Mouse (Mus musculus) midbrain, embryonic 14.5 days (tissue): Measurements from ENCODE around the gene Brsk1. TPM values are rescaled to one million over a fixed set of nuclear protein-coding genes. Genes with fewer than 3 reads are reported as not detected.
A peak's percentile ranks its signal among the peaks of the same experiment; 100 is the strongest.

Source experiments
- ATAC-seq: fragments of 200-750 bp; cut with Nextera tagmentation; 2 replicates; pipeline ENCODE4 v1.8.0; 2017; ENCODE audit warnings: moderate number of reproducible peaks, moderate library complexity; ENCODE audit not compliant: low FRiP score, low TSS enrichment
- DNase-seq: peaks from one replicate; pipeline ENCODE4 v3.0.0-alpha.2; 2015
- H3K27ac ChIP-seq: fragments of 300-500 bp; sonication (generic); replicated peaks from 2 replicates; pipeline ENCODE4 v1.5.1; 2014; ENCODE audit warnings: mild to moderate bottlenecking, low read depth, low read length, moderate library complexity
- H3K27me3 ChIP-seq: fragments of 300-500 bp; sonication (generic); 2 replicates; pipeline ENCODE4 v1.6.1; 2014; ENCODE audit warnings: low read length, control low read depth, mixed read lengths; ENCODE audit not compliant: control insufficient read depth, insufficient read depth
- H3K36me3 ChIP-seq: fragments of 300-500 bp; sonication (generic); 2 replicates; pipeline ENCODE4 v1.6.1; 2014; ENCODE audit warnings: low read length, control low read depth; ENCODE audit not compliant: control insufficient read depth, insufficient read depth
- H3K4me1 ChIP-seq: fragments of 300-500 bp; sonication (generic); 2 replicates; pipeline ENCODE4 v1.6.1; 2014; ENCODE audit warnings: mild to moderate bottlenecking, antibody characterized with exemption, low read length, control low read depth; ENCODE audit not compliant: control insufficient read depth, insufficient read depth
- H3K4me2 ChIP-seq: fragments of 300-500 bp; sonication (generic); 2 replicates; pipeline ENCODE4 v1.6.1; 2014; ENCODE audit warnings: mild to moderate bottlenecking, low read length, moderate library complexity
- H3K4me3 ChIP-seq: fragments of 300-500 bp; sonication (generic); replicated peaks from 2 replicates; pipeline ENCODE4 v1.5.1; 2014; ENCODE audit warnings: low read depth, low read length
- H3K9ac ChIP-seq: fragments of 300-500 bp; sonication (generic); replicated peaks from 2 replicates; pipeline ENCODE4 v1.6.1; 2014; ENCODE audit warnings: mild to moderate bottlenecking, low read length, moderate library complexity
- H3K9me3 ChIP-seq: fragments of 300-500 bp; sonication (generic); 2 replicates; pipeline ENCODE4 v1.6.1; 2016; ENCODE audit warnings: low read length, control low read depth, mixed read lengths; ENCODE audit not compliant: control insufficient read depth
- WGBS: fragments of 180-500 bp; shearing (Covaris S2); extraction: QIAGEN DNeasy Blood & Tissue Kit; methylation state at CpG from one replicate; pipeline ENCODE4 v1.1.7; 2014; 5-methylcytosine and 5-hydroxymethylcytosine counted together
- polyA plus RNA-seq: library from polyadenylated mRNA; unstranded; fragments of >200 nt; fragmentation: Nextera tagmentation; extraction: Ambion mirVana; gene quantifications from 2 replicates; pipeline ENCODE4 v1.2.1, GENCODE M21; 2014

Brsk1 gene
- polyA plus RNA-seq, 1 experiment from 2014 or later: 10.0 TPM

GRCm38 (mm10) chr7:4653351-4653750 lies 37.1 kb upstream of the Brsk1 start:
- WGBS: 88% methylated on average over 5 of the region's 5 CpGs
- Histone ChIP-seq H3K4me1 (peaks cover 20% of the 10 kb centered on the region), H3K9me3 (no peaks in the 10 kb centered on the region), H3K36me3 (peaks cover 8% of the 10 kb centered on the region), H3K27me3 (no peaks in the 10 kb centered on the region), H3K27ac (no peak overlapping the region), H3K4me3 (no peak overlapping the region), H3K9ac (no peak overlapping the region), H3K4me2 (no peak overlapping the region)
- no peak for ATAC-seq
- no peak for DNase-seq

GRCm38 (mm10) chr7:4653780-4654179 lies 36.6 kb upstream of the Brsk1 start:
- no peak overlapping the region for H3K9ac ChIP-seq
- 89% methylated on average over 7 of the region's 7 CpGs for WGBS
- peaks cover 8% of the 10 kb centered on the region for H3K36me3 ChIP-seq
- no peak for ATAC-seq
- H3K4me3 ChIP-seq: no peak overlapping the region
- H3K27me3 ChIP-seq: no peaks in the 10 kb centered on the region
- H3K27ac ChIP-seq: no peak overlapping the region
- H3K4me2 ChIP-seq: no peak overlapping the region
- H3K9me3 ChIP-seq: no peaks in the 10 kb centered on the region
- DNase-seq: no peak
- H3K4me1 ChIP-seq: peaks cover 20% of the 10 kb centered on the region

GRCm38 (mm10) chr7:4654221-4654620 lies 36.2 kb upstream of the Brsk1 start:
- no peak for DNase-seq
- H3K4me2 ChIP-seq: no peak overlapping the region
- WGBS: 94% methylated on average over 2 of the region's 2 CpGs
- no peak overlapping the region; the same call in 1 of the 2 replicates for H3K9ac ChIP-seq
- no peaks in the 10 kb centered on the region for H3K27me3 ChIP-seq
- no peak overlapping the region for H3K27ac ChIP-seq
- H3K4me1 ChIP-seq: peaks cover 20% of the 10 kb centered on the region
- H3K36me3 ChIP-seq: peaks cover 8% of the 10 kb centered on the region
- ATAC-seq: no peak
- no peak overlapping the region for H3K4me3 ChIP-seq
- H3K9me3 ChIP-seq: no peaks in the 10 kb centered on the region

GRCm38 (mm10) chr7:4655393-4655792 lies 35.0 kb upstream of the Brsk1 start:
- H3K4me2 ChIP-seq: no peak overlapping the region
- H3K9ac ChIP-seq: no peak overlapping the region
- H3K27me3 ChIP-seq: no peaks in the 10 kb centered on the region
- H3K4me1 ChIP-seq: peaks cover 28% of the 10 kb centered on the region
- no peak overlapping the region for H3K4me3 ChIP-seq
- H3K27ac ChIP-seq: no peak overlapping the region
- WGBS: 94% methylated on average over 4 of the region's 4 CpGs
- no peaks in the 10 kb centered on the region for H3K9me3 ChIP-seq
- no peak for DNase-seq
- peaks cover 8% of the 10 kb centered on the region for H3K36me3 ChIP-seq
- ATAC-seq: no peak

GRCm38 (mm10) chr7:4655916-4656315 lies 34.5 kb upstream of the Brsk1 start:
- ATAC-seq (no peak), DNase-seq (no peak)
- Histone ChIP-seq H3K9ac (0 out of 2 replicates have a peak overlapping the region, but pooled peaks have one; percentile 7), H3K36me3 (peaks cover 8% of the 10 kb centered on the region), H3K9me3 (no peaks in the 10 kb centered on the region), H3K4me2 (no peak overlapping the region), H3K4me1 (peaks cover 28% of the 10 kb centered on the region), H3K27me3 (no peaks in the 10 kb centered on the region), H3K27ac (no peak overlapping the region), H3K4me3 (no peak overlapping the region)
- 80% methylated on average over 1 of the region's 1 CpGs for WGBS

- H3K9ac ChIP-seq: peak overlapping the region; percentile 89; the same call in 1 of the 2 replicates
- H3K4me3 ChIP-seq: peak overlapping the region; percentile 13; the same call in 1 of the 2 replicates
- H3K4me1 ChIP-seq: peaks cover 28% of the 10 kb centered on the region
- WGBS: 71% methylated on average over 1 of the region's 1 CpGs
- no peak overlapping the region for H3K27ac ChIP-seq
- H3K27me3 ChIP-seq: no peaks in the 10 kb centered on the region
- peak overlapping the region; percentile 94 for H3K4me2 ChIP-seq
- no peaks in the 10 kb centered on the region for H3K9me3 ChIP-seq
- peaks cover 8% of the 10 kb centered on the region for H3K36me3 ChIP-seq
- no peak for ATAC-seq
- DNase-seq: no peak
Observed at GRCm38 (mm10) chr7:4656818-4657217, 33.6 kb upstream of the Brsk1 start.

GRCm38 (mm10) chr7:4657521-4658127 lies 32.8 kb upstream of the Brsk1 start:
- peak overlapping the region; percentile 95 for H3K27ac ChIP-seq
- H3K4me2 ChIP-seq: peak overlapping the region; percentile 94
- no peaks in the 10 kb centered on the region for H3K27me3 ChIP-seq
- peak overlapping the region; percentile 89 for H3K9ac ChIP-seq
- H3K9me3 ChIP-seq: no peaks in the 10 kb centered on the region
- 63% methylated on average over 9 of the region's 9 CpGs for WGBS
- H3K4me1 ChIP-seq: peaks cover 28% of the 10 kb centered on the region
- H3K4me3 ChIP-seq: peak overlapping the region; percentile 88
- no peak for ATAC-seq
- H3K36me3 ChIP-seq: peaks cover 9% of the 10 kb centered on the region
- DNase-seq: no peak

- Histone ChIP-seq H3K27me3 (no peaks in the 10 kb centered on the region), H3K4me3 (peak overlapping the region; percentile 88), H3K27ac (peak overlapping the region; percentile 95), H3K9ac (peak overlapping the region; percentile 89), H3K4me2 (peak overlapping the region; percentile 94), H3K9me3 (no peaks in the 10 kb centered on the region), H3K36me3 (peaks cover 9% of the 10 kb centered on the region; the same call in 1 of the 2 replicates), H3K4me1 (peaks cover 28% of the 10 kb centered on the region)
- ATAC-seq (peak; percentile 69), DNase-seq (peak; percentile 78)
- WGBS: under 1% methylated on average over 78 of the region's 78 CpGs
Observed at GRCm38 (mm10) chr7:4658128-4658907, 32.1 kb upstream of the Brsk1 start.
